16 mouse cellular contexts compared by ENCODE assay signal in the genomic region with DNA sequence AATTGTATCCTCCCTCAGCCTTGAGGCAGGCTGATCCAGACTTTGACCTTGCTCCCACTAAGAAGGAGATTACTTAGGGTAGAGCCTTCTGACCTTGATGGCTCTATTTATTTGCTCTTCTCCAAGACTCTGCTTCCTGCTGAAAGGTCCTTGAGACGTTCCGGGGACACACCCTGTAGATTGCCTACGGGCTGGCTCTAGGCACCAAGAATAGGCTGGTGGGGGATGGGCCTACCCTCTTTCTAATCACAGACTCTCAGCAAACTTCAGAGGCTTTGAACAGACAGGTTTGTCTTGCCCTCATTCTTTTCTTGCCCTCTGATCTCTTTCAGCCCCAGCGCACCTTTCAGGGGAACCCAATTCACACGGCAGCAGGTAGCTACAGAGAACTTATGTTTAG.
"Had no signal": no experiment of that assay in that cellular context is flagged by ENCODE, and none has a peak within 500 bp of the region (broad histone marks: within the 10 kb centered on the region; RNA-seq: fewer than 3 reads in every experiment).

No protein-coding gene starts in this region.

- H3K9ac ChIP-seq: lung, embryonic 14.5 days; midbrain, embryonic 12.5 days; midbrain, embryonic 15.5 days; neural tube, embryonic 12.5 days had no signal

- H3K27ac ChIP-seq: midbrain, embryonic 10.5 days; midbrain, embryonic 12.5 days; midbrain, embryonic 15.5 days; neural tube, embryonic 12.5 days had no signal

- H3K9me3 ChIP-seq: midbrain, embryonic 10.5 days; midbrain, embryonic 12.5 days; midbrain, embryonic 15.5 days; neural tube, embryonic 12.5 days had no signal

- H3K4me3 ChIP-seq: midbrain, embryonic 10.5 days; midbrain, embryonic 12.5 days; midbrain, embryonic 15.5 days; neural tube, embryonic 12.5 days had no signal

- H3K4me1 ChIP-seq: midbrain, embryonic 10.5 days; midbrain, embryonic 12.5 days; midbrain, embryonic 15.5 days; neural tube, embryonic 12.5 days had no signal

- H3K4me2 ChIP-seq: lung, embryonic 14.5 days; midbrain, embryonic 12.5 days; midbrain, embryonic 15.5 days; neural tube, embryonic 12.5 days had no signal

- ATAC-seq: midbrain, embryonic 15.5 days had no signal

- DNase-seq: lung, adult 18-20 months; lung, embryonic 14.5 days; lung, postnatal 10 days; lung, postnatal 4 days; retina, postnatal 1 day; right cerebral cortex, adult 18-20 months; right cerebral cortex, postnatal 25 days; right cerebral cortex, postnatal 4 days; spleen, adult 18-20 months; thymus, adult 18-20 months; thymus, postnatal 14 days; thymus, postnatal 36 days had no signal

- H3K27me3 ChIP-seq: midbrain, embryonic 12.5 days; midbrain, embryonic 15.5 days; neural tube, embryonic 12.5 days had no signal

- H3K36me3 ChIP-seq: midbrain, embryonic 10.5 days; midbrain, embryonic 12.5 days; midbrain, embryonic 15.5 days; neural tube, embryonic 12.5 days had no signal
